Mouse (Mus musculus) right cerebral cortex, postnatal 25 days (tissue): ENCODE results near the gene Prrt4.
"Not testable (repeated sequence)": the region's sequence is repeated elsewhere in the genome, so short reads cannot be mapped to it uniquely, and the experiment has no call there.

ENCODE experiments used
- DNase-seq: peaks from one replicate; pipeline ENCODE4 v3.0.0; 2022

The Prrt4 gene

DNA sequence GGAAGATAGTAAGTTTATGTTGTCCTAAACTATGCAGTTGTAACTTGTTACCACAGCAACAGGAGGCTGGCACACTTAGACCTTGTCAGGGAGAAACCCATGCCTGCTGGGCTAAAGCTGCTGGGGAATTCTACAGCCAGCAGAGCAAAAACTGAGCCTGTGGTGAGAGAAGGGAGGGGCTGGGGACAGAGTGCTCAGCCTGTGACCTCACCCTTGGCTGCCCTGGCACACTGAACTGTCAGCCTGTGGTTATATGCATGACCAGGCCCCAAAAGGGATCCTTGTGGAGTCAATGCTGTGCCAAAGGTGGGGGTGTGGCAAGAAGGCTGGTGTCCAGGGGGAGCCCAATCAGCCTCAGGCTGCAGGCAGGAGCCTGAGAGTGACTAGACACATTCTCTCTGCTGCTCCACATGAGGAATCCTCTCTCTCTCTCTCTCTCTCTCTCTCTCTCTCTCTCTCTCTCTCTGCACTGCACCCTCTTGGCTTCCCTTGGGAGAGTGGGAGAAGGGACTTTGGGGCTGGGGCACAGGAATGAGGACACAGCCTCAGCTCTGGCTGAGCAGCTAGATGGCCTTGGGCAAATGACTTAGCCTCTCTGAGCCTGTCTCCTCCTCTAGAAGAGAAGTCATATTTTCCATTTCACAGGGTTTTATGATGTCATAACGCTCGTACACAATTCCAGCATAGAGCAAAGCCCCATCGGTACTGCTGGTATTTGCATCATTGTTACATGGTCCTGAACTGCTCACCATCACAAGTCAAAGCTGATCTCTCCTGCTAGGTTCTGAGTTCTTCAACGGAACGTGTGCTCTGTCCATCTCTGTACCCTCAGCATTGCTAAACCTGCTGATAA, 16.7 kb upstream of the Prrt4 start:
- peak; percentile 1 for DNase-seq

DNA sequence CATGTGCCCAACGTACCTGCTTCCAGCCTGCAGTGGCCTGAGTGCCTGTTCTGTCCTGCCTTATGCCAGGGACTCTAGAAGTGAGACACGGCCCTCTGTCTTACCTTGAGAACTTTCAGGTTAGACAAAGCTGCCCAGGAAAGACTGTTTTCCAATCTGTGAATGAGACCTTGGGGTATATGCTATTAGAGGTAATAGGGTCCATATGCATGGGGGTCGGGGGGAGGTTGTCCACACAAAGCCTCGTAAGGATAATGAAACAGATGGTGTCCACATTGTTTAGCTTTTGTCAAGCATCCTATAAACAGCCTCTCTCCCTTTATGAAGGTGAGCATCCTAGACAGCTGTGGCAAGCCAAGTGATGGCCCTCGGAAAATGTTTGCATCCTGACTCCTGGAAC, 15.8 kb upstream of the Prrt4 start:
- peak; percentile 0 for DNase-seq

DNA sequence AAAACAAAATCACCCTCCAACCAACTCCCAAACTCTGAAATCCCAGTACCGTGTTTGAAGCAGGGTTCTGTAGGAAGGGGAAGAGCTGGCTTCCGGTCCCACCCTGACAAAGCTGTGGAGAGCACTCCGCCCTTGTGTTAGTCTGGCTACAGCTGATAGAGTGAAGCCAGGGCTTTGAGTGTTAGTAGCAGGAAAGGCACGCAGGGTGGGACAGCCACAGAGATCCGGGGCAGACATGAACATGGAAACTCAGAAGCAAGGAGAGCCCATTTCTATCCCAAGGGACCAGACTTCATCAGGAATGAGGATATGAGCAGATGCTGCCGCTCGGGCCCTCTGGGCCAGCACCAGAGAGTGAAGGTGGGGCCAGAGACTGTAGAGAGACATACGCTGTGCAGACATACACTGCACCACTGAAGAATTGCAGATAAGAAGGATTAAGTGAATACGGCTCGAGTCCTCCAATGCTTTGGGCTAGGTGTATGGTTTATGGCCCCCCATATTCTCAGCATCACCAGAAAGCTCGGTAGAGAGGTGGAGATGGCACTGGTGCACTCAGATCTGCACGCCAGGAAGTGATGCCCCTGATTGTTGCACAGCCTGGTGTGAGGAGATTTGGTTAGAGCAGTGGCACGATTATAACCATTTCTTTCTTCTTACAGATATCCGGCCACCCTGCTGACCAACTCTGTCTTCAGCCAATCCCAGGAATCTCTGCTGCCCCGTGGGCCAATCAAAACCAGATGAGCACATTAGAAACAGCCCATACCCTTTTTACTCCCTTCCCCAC, 14.8 kb upstream of the Prrt4 start:
- DNase-seq = peak; percentile 1

DNA sequence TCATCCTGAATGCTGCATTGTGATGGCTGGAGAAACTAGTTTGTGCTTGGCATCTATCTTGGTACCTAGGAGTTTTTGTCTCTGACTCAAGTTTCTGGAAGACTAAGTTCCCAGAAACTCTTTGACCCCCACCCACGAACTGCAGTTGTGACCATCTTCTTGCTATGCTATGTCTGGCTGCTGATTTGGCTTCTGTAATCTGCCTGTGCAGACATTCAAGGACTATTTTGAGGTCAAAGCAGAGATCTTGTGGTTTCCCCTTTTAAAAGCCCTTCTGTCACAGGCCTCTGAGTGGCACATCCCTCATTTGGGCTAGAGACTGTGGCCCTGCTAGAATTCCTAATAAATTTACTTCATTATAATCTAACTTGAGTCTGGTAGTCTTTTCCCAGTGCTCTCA, 8.6 kb upstream of the Prrt4 start:
- peak; percentile 0 for DNase-seq

DNA sequence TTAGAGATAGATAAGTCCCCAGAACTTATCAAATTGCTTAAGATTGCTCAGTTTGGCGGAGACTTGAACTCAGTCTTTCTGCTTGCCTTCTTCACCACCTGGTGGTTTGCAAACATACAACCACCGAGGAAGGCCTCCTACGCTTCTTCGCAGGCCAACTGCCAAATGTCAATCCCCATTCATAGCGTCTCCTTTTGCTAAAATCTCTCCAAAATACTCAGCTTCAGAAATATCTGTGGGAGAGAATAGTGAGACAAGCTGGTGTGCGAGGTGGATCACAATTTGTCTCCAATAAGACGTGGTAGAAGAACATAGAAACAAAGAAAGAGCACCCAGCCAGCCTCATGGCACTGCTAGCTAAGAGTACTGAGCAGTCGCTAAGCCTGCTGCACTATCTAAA, 459 bp upstream of the Prrt4 start:
- DNase-seq = peak; percentile 53

DNA sequence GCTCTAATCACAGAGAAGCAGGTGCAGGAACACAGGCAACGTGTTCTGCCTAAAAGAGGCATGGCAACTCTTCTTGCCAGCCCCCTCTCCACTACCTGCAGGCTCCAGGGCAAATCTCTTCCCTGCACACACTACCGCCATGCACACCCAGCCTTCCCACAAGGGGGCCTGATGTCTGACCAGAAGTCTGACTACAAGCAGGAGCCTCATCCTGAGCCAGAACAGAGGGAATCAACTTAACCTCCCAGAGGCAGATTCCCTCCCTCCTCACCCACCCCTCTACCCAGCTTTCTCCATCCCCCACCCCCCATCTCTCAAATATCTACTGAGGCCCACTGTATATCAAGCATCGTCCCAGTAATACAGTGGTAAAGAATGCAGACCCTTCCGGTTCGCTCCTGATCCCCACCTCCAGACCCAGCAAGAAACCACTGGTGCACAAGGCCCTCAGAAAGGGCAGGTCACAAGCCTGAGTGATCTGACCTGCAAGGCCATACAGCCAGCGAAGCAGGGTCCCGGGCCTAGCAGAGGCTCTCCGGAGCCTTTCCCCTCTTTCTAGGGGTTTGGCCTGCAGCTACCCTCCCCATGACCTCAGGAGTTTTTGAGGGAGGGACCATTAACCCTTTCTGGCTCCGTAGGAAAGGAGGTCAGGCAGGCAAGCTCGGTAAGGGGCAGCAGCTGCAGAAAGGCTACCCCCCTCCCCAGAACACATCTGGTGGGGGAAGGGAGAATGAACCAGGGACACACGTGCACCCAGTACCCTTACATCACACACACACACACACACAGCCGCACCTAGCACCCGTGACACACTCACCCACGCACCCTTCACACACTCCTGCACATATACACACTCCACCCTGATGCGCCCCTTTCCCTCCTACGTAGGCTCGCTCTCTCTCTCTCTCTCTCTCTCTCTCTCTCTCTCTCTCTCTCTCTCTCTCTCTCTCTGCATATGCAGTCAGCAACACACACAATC, 1.2 kb downstream of the Prrt4 start:
- DNase-seq = no peak

DNA sequence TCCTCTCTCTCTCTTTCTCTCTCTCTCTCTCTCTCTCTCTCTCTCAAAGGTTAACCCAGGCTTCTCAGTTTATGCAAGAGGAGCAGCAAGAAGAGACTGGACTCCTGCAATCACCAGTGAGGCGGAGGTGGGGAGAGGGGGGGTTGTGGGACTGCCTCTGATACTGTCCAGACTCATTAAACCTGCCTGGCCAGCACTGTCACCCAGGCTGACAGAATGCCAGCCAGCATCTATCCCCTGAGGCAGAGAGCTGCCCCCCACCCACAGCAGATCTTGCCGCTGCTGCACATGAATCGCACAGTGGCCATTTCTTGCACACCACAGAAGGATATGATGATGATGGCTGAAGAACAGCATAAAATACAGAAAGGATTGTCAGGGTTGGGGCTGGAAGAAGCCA, 4.3 kb downstream of the Prrt4 start:
- DNase-seq = peak; percentile 2

DNA sequence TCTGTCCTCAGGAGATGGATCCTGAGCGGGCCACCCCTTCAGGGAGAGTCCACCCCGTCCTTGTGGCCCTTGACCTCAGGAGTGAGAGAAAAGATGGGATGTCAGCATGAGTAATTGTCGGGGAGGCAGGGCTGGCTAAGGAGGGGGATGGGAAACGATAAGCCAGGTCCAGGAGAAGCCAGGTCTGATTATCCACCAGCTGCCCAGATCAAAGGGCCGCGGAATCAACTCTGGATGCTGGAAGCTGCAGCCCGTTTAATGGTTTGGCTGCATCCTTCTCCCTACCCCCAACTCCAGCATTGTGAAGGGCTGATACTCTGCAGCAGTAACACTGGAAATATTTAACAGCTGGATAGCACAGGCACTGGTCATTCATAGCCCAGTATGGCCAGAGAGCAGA, 5.0 kb downstream of the Prrt4 start:
- DNase-seq = peak; percentile 1

DNA sequence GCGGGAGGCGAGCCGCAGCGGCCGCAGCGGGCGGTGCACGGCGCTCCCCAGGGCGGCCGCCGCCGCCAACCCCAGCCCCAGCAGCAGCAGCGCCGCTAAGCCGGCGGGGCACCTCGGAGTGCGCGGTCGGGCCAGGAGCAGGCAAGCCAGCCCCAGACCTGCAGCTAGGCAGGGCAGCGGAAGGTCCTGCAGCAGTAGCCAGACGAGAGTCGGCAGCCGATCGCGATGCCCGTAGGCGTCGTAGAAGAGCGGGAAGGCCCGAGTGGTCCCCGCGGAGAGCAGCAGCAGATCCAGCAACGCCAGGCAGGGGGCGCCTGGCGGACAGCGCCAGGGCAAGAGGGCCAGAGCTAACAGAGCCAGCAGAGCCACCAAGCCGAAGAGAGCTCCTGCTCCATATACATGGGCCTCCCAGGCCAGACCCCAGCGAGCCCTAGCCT, 8.4 kb downstream of the Prrt4 start:
- DNase-seq = peak; percentile 77

DNA sequence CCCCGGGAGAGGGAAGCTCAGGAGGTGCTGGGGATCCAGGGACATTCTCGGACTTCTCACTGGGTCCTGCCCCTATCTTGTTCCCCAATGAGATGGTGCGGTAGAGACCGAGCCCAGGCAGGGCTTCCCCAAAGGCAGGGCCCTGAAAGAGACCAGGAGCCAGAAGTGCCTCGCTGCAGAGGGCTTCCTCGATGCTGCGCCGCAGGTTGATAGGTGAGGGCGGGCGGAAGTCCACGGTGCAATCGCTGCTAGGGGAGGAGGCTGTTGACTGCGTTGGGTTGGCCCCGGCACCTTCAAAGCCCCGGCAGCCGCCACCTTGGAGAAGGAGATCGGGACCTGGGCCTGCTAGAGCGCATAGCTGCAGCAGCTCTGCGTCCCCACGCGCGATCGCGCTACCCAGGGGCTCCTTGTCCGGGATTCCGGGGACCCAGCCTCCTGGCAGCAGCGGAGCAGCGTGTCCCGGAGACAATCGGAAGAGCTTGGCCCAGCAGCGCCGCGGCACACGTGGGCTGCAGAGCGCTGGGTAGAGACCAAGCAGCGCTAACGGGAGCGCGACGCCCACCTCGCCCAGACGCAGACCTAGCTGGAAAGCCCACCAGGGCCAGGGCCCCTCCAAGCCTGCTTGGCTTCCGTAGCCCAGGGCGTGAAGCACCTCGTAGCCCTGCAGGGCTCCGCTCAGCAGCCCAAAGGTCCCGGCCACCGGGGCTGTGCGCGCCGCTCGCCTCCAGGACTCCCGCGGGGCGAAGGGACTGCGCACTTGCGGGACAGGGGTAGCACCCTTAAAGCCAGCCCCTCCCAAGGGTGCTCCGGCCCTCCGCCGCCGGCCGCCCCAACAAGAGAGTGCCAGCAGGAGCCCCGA, 9.1 kb downstream of the Prrt4 start:
- peak; percentile 34 for DNase-seq

DNA sequence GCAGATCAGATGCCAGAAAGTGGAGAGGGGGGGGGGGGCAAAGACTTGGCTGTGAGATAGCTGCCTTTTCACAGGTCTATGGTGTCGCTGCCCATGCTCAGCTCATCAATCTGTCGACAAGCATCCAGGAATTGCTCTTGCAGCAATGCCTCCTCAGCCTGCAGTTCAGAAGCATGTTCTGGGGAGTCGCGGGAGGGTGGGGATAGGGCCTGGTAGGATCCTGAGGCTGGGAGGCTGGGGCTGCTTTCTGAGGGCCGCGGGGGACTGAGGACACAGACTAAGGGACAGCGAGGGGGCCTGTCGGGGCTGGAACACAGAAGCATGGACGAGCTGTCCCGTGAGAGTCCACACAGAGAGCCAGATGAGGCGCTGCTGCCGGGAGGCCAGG, 9.7 kb downstream of the Prrt4 start:
- peak; percentile 3 for DNase-seq

DNA sequence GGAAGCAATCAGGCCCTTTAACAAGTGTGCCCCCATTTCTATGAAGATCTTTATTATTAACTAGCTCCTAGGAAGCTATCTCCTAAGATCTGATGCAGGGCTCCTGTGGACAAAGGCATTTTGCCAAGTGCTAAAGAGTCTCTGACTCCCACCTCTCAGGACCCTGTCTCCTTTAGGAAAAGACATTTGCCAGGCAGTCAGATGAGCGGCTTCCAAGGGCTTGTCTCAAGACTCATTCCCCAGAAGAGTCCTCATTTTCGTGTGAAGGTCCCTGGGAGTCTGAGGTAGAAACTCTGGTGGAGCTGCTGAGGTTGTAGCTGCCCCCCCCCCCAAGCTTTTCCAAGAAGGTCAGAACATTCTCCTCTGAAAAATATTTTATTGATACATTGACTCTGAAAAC, 10.5 kb downstream of the Prrt4 start:
- DNase-seq = peak; percentile 2

DNA sequence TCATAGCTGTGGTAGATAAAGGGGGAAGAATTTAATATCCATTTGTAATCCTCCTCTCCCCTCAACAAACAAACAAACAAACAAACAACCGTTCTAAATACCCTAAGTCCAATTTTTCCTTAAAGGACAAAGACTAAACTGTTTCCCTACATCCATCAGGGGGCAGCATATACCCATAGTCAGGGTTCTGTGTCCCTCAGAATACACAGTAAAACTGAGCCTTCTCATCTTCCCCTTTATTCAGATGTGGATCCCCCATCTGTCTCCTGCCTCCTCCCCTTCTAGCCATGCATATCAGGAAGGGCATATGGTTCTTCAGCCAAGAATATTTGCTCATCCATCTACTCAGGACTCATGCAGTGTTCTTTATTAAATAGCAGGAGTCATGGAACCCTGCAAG, 13.2 kb downstream of the Prrt4 start:
- no peak for DNase-seq

DNA sequence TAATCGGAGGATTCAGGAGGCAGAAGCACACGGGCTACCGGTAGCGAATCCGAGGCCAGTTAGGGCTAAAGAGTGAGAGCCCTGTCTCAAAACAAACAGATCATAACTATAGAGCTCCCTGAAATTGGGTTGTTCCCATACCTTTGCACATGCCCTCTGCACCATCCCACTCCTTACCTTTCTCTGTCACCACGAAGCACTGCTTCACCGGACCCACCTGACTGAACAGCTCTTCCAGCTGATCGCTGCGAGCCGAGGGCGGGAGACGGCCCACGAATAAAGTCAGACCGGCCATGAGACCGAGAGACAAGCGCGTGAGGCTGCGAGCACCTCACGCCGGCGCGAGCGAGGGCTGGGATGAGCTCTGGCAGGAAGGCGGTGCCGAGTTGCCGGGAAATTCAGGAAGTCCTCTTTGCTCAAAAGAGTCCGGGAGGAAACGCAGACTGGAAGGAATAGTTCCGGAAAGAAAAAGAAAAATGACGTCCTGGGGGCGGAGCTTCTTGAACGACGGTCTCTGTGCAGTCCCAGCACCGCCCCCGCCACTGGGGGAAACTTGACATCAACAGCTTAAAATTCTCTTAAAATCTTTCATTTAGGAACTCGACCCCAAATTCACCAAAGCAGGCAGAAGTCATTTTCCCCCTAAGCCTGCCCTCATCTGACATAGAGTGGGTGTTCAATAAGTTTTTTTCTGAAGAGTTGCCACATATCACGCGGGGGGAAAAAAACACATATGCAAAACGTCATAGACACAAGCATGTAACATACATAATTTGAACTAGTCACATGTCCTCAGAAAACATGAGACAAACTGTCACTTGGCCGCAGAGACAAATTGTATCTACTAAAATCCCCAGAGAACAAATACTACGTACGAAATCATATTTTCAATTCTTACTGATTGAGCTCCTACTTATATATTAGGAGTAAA, 14.8 kb downstream of the Prrt4 start, which contains the start of gene Rbm28:
Rbm28 (minus strand) TSS at position 693 of the 931 bp plus-strand sequence.
- DNase-seq = peak; percentile 81

DNA sequence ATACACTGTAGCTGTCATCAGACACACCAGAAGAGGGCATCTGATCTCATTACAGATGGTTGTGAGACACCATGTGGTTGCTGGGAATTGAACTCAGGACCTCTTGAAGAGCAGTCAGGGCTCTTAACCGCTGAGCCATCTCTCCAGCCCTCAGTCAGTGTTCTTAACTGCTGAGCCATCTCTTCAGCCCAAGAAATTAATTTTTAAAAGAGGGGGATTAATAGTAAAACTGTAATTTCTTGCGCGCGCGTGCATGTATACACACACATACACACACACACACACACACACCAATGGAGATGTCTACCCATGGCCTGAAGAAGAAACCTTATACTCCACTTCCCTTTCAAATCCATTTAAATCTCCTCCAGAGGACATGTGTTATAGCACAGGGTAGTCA, 18.1 kb downstream of the Prrt4 start:
- not testable (repeated sequence) for DNase-seq

DNA sequence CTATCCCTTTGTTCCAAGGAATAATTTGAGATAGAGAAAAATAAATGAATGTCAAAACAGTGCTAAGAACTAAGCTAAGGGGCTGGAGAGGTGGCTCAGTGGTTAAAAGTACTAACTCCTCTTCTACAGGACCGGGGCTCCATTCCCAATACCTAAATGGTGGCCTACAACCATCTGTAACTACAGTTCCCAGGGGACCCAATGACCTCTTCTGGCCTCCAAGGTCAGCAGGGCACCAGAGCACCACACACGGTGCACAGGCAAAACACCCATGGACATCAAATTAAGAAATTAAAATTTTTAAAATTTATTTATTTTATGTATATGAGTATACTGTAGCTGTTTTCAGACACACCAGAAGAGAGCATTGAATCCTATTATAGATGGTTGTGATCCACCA, 18.6 kb downstream of the Prrt4 start:
- DNase-seq = no peak

DNA sequence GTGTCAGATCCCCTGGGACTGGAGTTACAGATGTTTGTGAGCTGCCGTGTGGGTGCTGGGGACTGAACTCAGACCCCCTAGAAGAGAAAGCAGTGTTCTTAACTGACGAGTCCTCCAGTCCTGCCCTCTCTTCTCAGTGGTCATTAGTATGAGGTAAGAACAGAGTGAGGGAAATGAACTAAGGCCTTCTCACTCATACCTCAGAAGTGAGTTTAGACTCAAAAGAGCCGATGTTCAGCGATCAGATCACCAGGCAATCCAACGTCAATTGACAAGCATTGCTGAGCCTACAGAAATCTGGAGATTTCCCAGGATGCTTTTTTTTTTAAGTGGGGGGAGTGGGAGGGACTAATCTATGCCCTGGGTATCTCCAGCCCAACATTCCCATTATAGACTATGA, 23.1 kb downstream of the Prrt4 start:
- DNase-seq = no peak

DNA sequence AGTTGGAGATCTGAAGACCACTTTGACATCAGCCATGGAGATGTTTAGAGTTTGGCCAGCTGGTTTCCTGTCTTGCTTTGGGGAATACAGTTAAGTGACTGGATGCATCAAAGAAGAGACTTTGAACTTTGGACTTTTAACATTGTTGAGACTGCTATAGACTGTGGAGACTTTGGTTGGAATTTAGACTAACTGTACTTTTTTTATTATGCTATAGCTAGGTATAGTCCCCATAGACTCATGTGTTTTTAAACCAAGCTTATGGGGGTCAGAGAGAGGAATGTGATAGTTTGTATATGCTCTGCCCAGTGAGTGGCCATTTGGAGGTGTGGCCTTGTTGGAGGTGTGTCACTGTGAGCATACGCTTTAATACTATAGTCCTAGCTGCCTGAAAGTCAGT, 29.4 kb downstream of the Prrt4 start:
- no peak for DNase-seq

DNA sequence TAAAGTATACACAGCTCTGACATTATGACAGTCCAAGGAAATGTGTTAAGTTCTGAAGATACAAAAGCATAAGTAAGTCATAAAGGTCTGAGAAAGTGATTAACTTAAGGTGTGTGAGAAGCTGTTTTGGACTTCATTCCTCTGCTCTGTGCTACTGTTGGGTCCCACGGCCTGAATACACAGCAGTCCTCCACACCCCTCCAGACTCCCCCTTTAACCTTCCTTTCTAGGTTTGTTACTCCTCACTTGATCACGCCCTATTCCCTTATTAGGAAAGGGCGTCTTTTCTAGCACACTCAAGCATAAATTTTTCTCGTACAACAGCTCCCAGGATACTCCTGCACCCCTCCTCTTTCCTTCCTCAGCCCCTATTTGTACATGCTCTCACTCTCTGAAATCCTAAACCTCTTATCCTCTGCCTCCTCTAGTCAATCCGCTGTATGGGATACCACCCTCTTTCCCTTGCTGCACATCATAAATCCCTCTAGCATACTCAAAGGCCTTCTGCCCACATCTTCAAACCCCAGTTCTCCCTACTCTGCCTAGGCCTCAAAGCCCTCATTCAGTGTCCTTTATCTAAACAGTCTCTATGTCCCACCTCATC, 31.9 kb downstream of the Prrt4 start:
- DNase-seq = no peak

DNA sequence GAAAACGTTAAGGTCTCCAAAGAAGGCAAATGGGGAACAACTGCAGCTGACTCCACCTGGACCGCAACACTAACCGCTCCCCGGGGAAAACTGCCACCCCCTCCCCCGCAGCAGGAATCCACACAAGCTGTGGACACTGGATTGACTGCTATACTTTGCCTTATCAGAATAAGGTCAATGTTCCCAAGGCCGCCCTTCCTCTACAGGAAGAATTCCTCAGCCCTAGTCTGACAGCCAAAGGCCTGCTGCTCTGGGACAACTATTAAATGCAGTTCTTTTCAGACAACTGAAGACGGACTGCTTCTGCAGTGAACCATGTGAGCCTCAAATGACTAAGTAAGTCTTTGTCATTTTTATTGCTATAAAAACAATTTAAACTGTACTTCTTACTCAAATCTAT, 32.7 kb downstream of the Prrt4 start:
- no peak for DNase-seq
